Mouse (Mus musculus): ENCODE measurements around the gene Crls1. TPM values are rescaled to one million over a fixed set of nuclear protein-coding genes. Genes with fewer than 3 reads are reported as not detected.

Gene Crls1
- polyA plus RNA-seq, 1 experiment from 2014 or later, result 8.6 TPM

- Histone ChIP-seq H3K9ac (ENCODE audit: low read depth, low read length) (peak overlapping the region; percentile 38), H3K27ac (ENCODE audit: low read length) (no peak overlapping the region), H3K9me3 (ENCODE audit: control insufficient read depth, low read length) (no peaks in the 10 kb centered on the region), H3K4me1 (ENCODE audit: control insufficient read depth, insufficient read depth, low read length) (no peaks in the 10 kb centered on the region), H3K4me3 (ENCODE audit: low read length) (peak overlapping the region; percentile 54), H3K4me2 (ENCODE audit: low read depth, low read length) (peak overlapping the region; percentile 97), H3K36me3 (ENCODE audit: control insufficient read depth, insufficient read depth, low read length) (no peaks in the 10 kb centered on the region), H3K27me3 (replicated peaks; ENCODE audit: control insufficient read depth, insufficient read depth, low read length) (peaks cover 17% of the 10 kb centered on the region)
- peak; percentile 87 for ATAC-seq
- under 1% methylated on average over 58 of the region's 58 CpGs for WGBS
Measured at GRCm38 (mm10) chr2:132879261-132880044, 33.0 kb downstream of the Crls1 start.

DNA sequence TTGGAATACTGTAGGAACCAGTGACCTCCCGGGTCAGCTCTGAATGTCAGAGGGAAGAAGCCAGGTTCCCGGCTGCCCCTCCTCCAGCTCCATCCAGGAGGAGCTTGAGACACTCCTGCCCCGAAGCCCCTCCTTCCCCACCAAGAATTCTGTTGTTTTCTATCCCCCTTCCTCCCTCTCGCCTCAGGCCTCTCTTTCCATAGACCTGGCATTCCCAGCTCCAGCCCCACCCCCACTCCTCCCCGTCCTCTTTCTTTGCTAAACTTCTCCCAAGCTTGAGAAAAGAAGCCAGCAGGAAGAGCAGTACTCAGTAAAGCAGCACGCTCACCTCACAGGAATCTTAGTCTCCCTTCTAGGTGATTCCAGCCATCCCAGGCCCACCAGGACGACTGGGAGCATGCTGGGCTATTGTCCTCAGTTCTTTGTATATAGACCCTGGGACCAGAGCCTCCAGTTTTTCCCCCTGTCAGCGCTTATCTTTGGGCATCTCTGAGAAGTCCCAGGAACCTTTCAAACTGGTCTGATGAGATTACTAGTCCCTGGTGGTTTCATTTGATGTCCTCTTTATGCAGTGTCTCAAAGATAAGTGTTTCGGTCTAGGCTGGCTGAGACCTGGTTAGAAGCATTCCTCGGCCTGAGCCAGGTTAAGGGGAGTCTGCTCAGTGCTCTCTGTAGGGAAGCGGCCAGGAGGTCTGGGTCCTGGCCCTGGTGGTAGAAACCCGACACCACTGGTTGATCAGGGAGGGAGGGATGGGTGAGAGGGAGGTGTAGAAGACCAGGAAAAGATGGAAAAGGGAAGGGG, 34.6 kb downstream of the Crls1 start, which contains the start of gene Lrrn4:
Gene Lrrn4, minus strand, starts transcription at position 48 of the 802 bp plus-strand sequence.
- peak within 1 kb of the TSS; percentile 97 for H3K4me2 ChIP-seq (ENCODE audit: low read depth, low read length)
- no peaks in the 10 kb centered on the region for H3K4me1 ChIP-seq (ENCODE audit: control insufficient read depth, insufficient read depth, low read length)
- H3K9me3 ChIP-seq (ENCODE audit: control insufficient read depth, low read length), result no peaks in the 10 kb centered on the region
- WGBS, result 25% methylated on average over 12 of the region's 12 CpGs
- peak within 1 kb of the TSS; percentile 54 for H3K4me3 ChIP-seq (ENCODE audit: low read length)
- peaks cover 17% of the 10 kb centered on the region for H3K27me3 ChIP-seq (replicated peaks; ENCODE audit: control insufficient read depth, insufficient read depth, low read length)
- no peak for ATAC-seq
- H3K36me3 ChIP-seq (ENCODE audit: control insufficient read depth, insufficient read depth, low read length), result no peaks in the 10 kb centered on the region
- peak within 1 kb of the TSS; percentile 38 for H3K9ac ChIP-seq (ENCODE audit: low read depth, low read length)
- no peak within 1 kb of the TSS for H3K27ac ChIP-seq (ENCODE audit: low read length)

GRCm38 (mm10) chr2:132884303-132884967, 38.0 kb downstream of the Crls1 start:
- Histone ChIP-seq H3K4me2 (ENCODE audit: low read depth, low read length) (no peak overlapping the region), H3K36me3 (ENCODE audit: control insufficient read depth, insufficient read depth, low read length) (no peaks in the 10 kb centered on the region), H3K9ac (ENCODE audit: low read depth, low read length) (no peak overlapping the region), H3K4me1 (ENCODE audit: control insufficient read depth, insufficient read depth, low read length) (no peaks in the 10 kb centered on the region), H3K27me3 (replicated peaks; ENCODE audit: control insufficient read depth, insufficient read depth, low read length) (peaks cover 7% of the 10 kb centered on the region), H3K4me3 (ENCODE audit: low read length) (no peak overlapping the region), H3K9me3 (ENCODE audit: control insufficient read depth, low read length) (no peaks in the 10 kb centered on the region), H3K27ac (ENCODE audit: low read length) (no peak overlapping the region)
- ATAC-seq, result no peak
- 50% methylated on average over 8 of the region's 8 CpGs for WGBS

DNA sequence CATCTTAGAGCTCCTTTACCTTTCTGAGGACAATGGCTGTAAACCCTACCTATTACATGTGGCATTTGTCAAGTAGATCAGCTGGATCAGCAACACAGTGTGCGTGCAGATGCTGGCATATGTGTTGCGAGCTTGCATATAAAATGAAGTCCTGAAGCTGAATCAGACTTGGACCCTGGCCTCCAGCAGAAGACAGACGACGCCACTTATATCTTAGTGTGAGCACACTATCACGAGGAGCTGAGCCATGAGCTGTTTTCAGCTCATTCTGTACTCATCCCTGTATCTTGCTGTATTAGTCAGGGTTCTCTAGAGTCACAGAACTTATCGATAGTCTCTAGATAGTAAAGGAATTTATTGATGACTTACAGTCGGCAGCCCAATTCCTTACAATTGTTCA, 38.8 kb downstream of the Crls1 start:
- Histone ChIP-seq H3K36me3 (ENCODE audit: control insufficient read depth, insufficient read depth, low read length) (no peaks in the 10 kb centered on the region), H3K9me3 (ENCODE audit: control insufficient read depth, low read length) (no peaks in the 10 kb centered on the region), H3K27me3 (replicated peaks; ENCODE audit: control insufficient read depth, insufficient read depth, low read length) (peaks cover 5% of the 10 kb centered on the region), H3K9ac (ENCODE audit: low read depth, low read length) (no peak overlapping the region), H3K4me2 (ENCODE audit: low read depth, low read length) (no peak overlapping the region), H3K27ac (ENCODE audit: low read length) (no peak overlapping the region), H3K4me3 (ENCODE audit: low read length) (no peak overlapping the region), H3K4me1 (ENCODE audit: control insufficient read depth, insufficient read depth, low read length) (no peaks in the 10 kb centered on the region)
- 81% methylated on average over 7 of the region's 7 CpGs for WGBS
- no peak for ATAC-seq

- Histone ChIP-seq H3K27ac (ENCODE audit: low read length) (no peak overlapping the region), H3K9me3 (ENCODE audit: control insufficient read depth, low read length) (no peaks in the 10 kb centered on the region), H3K4me2 (ENCODE audit: low read depth, low read length) (no peak overlapping the region), H3K9ac (ENCODE audit: low read depth, low read length) (no peak overlapping the region), H3K27me3 (replicated peaks; ENCODE audit: control insufficient read depth, insufficient read depth, low read length) (no peaks in the 10 kb centered on the region), H3K4me3 (ENCODE audit: low read length) (no peak overlapping the region), H3K4me1 (ENCODE audit: control insufficient read depth, insufficient read depth, low read length) (no peaks in the 10 kb centered on the region), H3K36me3 (ENCODE audit: control insufficient read depth, insufficient read depth, low read length) (no peaks in the 10 kb centered on the region)
- 71% methylated on average over 5 of the region's 5 CpGs for WGBS
- ATAC-seq, result no peak
Measured at GRCm38 (mm10) chr2:132893826-132894225, 47.4 kb downstream of the Crls1 start.

DNA sequence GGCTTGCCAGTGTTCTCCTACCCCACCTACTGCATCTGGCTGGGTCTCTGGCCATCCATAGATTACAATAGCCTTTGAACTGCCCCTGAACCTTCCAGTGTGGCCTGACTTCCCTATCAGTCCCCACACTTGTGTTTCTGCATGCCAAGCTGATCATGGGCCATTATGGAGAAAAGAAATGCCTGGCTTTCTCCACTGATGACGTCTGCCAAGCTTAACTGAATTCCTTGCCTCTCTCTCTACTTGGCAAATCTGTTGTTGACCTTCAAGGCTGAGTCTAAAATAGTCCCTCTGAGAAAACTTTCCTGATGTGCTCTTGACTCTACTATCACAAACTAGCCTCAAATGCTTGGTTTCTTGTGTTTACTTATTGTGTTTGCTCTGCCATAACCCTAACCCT, 51.7 kb downstream of the Crls1 start:
- H3K27ac ChIP-seq (ENCODE audit: low read length), result no peak overlapping the region
- H3K27me3 ChIP-seq (replicated peaks; ENCODE audit: control insufficient read depth, insufficient read depth, low read length), result no peaks in the 10 kb centered on the region
- no peak for ATAC-seq
- H3K9me3 ChIP-seq (ENCODE audit: control insufficient read depth, low read length), result no peaks in the 10 kb centered on the region
- H3K4me3 ChIP-seq (ENCODE audit: low read length), result no peak overlapping the region
- H3K4me2 ChIP-seq (ENCODE audit: low read depth, low read length), result no peak overlapping the region
- H3K4me1 ChIP-seq (ENCODE audit: control insufficient read depth, insufficient read depth, low read length), result no peaks in the 10 kb centered on the region
- no peaks in the 10 kb centered on the region for H3K36me3 ChIP-seq (ENCODE audit: control insufficient read depth, insufficient read depth, low read length)
- H3K9ac ChIP-seq (ENCODE audit: low read depth, low read length), result no peak overlapping the region
- WGBS, result 49% methylated on average over 1 of the region's 1 CpGs

- Histone ChIP-seq H3K27me3 (replicated peaks; ENCODE audit: control insufficient read depth, insufficient read depth, low read length) (no peaks in the 10 kb centered on the region), H3K4me1 (ENCODE audit: control insufficient read depth, insufficient read depth, low read length) (no peaks in the 10 kb centered on the region), H3K27ac (ENCODE audit: low read length) (no peak overlapping the region), H3K9ac (ENCODE audit: low read depth, low read length) (no peak overlapping the region), H3K4me3 (ENCODE audit: low read length) (no peak overlapping the region), H3K4me2 (ENCODE audit: low read depth, low read length) (no peak overlapping the region), H3K9me3 (ENCODE audit: control insufficient read depth, low read length) (no peaks in the 10 kb centered on the region), H3K36me3 (ENCODE audit: control insufficient read depth, insufficient read depth, low read length) (no peaks in the 10 kb centered on the region)
- no peak for ATAC-seq
- WGBS, result 89% methylated on average over 1 of the region's 1 CpGs
Measured at GRCm38 (mm10) chr2:132900596-132900995, 54.1 kb downstream of the Crls1 start.

DNA sequence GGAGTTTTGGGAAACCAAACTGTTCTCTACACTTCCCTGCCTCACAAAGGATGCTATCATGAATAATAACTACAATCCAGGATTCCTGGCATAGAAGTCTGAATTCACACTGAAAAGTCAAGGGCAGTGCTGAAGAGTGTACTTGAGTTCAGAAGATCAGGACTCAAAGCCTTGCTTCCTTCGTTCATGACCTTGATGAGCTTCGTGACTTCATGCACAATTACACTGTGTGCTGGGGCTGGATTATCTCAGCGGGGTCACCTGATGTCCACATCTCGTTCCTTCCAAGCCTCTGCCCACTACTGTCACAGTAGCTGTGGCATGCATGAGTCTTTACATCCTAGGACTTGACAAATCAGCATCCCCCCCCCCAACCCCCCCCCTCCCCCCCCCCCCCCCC, 55.2 kb downstream of the Crls1 start:
- Histone ChIP-seq H3K27me3 (replicated peaks; ENCODE audit: control insufficient read depth, insufficient read depth, low read length) (no peaks in the 10 kb centered on the region), H3K36me3 (ENCODE audit: control insufficient read depth, insufficient read depth, low read length) (no peaks in the 10 kb centered on the region), H3K4me2 (ENCODE audit: low read depth, low read length) (no peak overlapping the region), H3K27ac (ENCODE audit: low read length) (no peak overlapping the region), H3K4me3 (ENCODE audit: low read length) (no peak overlapping the region), H3K9me3 (ENCODE audit: control insufficient read depth, low read length) (no peaks in the 10 kb centered on the region), H3K9ac (ENCODE audit: low read depth, low read length) (no peak overlapping the region), H3K4me1 (ENCODE audit: control insufficient read depth, insufficient read depth, low read length) (no peaks in the 10 kb centered on the region)
- no peak for ATAC-seq
- 73% methylated on average over 4 of the region's 4 CpGs for WGBS

- H3K4me1 ChIP-seq (ENCODE audit: control insufficient read depth, insufficient read depth, low read length), result no peaks in the 10 kb centered on the region
Measured at GRCm38 (mm10) chr2:132902056-132902455, 55.6 kb downstream of the Crls1 start.

More at GRCm38 (mm10) chr2:132902056-132902455, 55.6 kb downstream of the Crls1 start:
- no peaks in the 10 kb centered on the region for H3K36me3 ChIP-seq (ENCODE audit: control insufficient read depth, insufficient read depth, low read length)
- WGBS, result 86% methylated on average over 3 of the region's 4 CpGs
- no peaks in the 10 kb centered on the region for H3K9me3 ChIP-seq (ENCODE audit: control insufficient read depth, low read length)
- H3K9ac ChIP-seq (ENCODE audit: low read depth, low read length), result no peak overlapping the region
- no peaks in the 10 kb centered on the region for H3K27me3 ChIP-seq (replicated peaks; ENCODE audit: control insufficient read depth, insufficient read depth, low read length)
- H3K4me3 ChIP-seq (ENCODE audit: low read length), result no peak overlapping the region
- no peak overlapping the region for H3K4me2 ChIP-seq (ENCODE audit: low read depth, low read length)
- H3K27ac ChIP-seq (ENCODE audit: low read length), result no peak overlapping the region
- ATAC-seq, result no peak
